Mouse (Mus musculus) heart, postnatal 0 days (tissue): Measurements from ENCODE around the gene Sit1.

Source experiments
- CTCF ChIP-seq: IDR thresholded peaks from 2 replicates; pipeline ENCODE4 v1.5.1; 2016; ENCODE audit warnings: antibody characterized with exemption, control low read depth, low read depth
- EP300 ChIP-seq: IDR thresholded peaks from 2 replicates; pipeline ENCODE4 v1.6.1; 2016; ENCODE audit warnings: antibody characterized with exemption, low read depth

DNA sequence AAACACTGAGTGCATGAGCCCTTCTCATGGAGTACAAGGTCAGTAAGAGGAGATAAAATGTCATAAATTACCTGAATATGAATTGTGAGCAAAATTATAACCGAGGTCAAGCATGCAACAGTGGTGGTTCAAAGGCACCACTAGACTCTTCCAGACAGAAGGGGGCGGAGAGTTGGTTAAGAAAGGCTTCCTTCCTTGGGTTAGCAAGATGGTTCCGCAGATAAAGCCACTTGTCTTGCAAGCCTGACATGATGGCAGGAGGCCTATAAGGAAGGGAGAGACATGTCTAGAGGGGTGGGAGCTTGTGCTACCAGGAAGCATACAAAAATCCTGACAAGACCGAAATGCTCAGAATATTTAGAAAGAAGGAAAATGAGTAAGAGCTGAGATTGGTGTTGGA is 20.7 kb upstream of the Sit1 start:
- TF ChIP-seq CTCF (no peak), EP300 (no peak)
